Mouse (Mus musculus) mouse trophoblast stem cell (cell line): Measurements from ENCODE around the gene Lin52.

ENCODE experiments used
- in situ Hi-C, 2 experiments: fragments of 300-500 bp; cut with MseI, MboI; formaldehyde crosslinking; loops; 2 replicates in 1 of 2; 3 replicates in 1 of 2; pipeline ENCODE4 v1.15.1; 2025

Lin52 gene

DNA sequence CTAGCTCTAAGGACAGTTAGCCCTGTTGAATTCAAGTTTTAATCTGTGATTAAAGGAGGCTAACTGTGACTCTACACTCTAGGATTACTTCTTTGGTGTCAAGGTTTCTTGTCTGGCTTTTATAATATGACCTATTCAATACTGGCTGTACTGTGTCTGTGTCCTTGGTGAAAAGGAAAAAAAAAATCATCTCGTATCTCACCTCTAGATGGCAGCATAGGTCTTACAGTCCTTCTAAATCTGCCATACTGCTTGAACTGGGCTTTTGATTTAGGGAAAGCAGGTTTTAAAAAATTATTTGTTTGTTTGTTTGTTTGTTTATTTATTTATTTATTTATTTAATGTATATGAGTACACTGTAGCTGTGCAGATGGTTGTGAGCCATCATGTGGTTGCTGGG, 17.5 kb downstream of the Lin52 start:
- in situ Hi-C loops, result no loop called here

DNA sequence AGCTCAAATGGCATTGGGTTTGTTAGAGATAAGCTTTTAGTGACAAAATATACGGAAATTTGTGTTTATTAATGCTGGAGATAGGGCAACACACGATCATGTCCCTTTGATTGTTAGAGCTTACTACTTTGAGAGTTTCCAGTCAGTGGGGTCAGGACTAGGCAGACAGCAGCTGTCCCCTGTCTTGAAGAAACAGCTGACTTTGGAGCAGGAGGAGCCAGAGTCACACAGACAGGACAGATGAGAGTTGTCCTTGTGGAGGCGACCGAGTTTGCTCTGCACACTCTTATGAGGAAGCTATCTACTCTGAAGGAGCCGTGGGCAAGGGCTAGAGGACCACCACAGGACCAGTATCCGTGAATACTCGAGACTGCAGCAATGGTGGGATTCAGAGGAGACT, 27.7 kb downstream of the Lin52 start:
- in situ Hi-C loops, result no loop called here

DNA sequence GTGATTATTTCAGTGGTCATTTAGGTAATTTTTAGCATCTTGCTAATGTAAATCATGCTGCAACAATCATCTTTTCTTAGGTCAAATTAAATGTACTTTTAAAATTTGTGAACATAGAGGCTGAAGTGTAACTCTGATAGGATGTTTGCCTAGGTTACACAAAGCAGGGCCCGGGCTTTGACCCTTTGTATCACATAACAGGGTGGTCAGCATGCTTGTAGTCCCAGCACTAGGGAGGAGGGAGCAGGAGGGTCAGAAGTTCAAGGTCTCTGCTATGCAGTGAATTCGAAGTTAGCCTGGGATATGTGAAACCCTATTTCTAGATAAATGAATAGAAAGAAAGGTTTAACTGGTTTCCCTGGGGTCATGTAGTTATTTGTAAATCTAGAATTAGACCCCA, 30.0 kb downstream of the Lin52 start:
- in situ Hi-C loops, result no loop called here

DNA sequence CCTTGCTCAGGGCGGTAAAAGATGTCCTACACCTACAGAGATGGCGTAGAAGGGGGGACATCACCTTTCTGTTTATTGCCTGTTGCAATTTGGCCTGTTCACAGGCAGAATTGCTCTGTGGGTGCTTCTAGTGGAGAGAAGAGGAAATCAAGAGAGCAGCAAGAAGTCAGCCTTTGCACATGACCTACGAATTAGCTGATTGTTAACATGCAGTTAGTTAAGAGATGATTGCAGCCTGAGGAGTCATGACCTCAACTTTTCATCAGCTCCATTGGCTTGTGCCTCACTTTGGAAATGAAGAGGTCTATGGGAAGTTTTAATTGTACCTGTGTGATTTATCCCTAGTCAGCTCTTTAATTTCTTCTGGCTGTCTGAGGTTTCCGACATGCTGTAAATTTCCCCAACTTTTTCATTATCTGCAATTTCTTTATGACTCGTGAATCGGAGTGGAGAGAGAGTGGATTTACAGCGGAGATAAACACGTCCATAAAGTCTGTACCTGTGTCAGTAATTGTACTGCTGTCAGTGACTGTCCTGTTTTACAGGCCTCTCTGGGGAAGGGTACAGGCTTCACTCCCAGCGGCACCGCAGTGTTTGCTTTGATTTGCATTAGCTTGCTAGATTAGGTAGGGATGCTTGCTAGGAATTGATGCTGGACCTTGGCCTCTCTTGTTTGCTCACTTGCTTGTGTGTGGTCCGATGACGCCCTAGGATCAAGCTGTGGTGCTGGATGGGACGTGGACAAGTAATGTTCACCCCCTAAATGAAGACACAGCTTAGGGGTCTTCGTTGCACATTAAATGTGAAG, 31.8 kb downstream of the Lin52 start:
- in situ Hi-C loops, result no loop called here

DNA sequence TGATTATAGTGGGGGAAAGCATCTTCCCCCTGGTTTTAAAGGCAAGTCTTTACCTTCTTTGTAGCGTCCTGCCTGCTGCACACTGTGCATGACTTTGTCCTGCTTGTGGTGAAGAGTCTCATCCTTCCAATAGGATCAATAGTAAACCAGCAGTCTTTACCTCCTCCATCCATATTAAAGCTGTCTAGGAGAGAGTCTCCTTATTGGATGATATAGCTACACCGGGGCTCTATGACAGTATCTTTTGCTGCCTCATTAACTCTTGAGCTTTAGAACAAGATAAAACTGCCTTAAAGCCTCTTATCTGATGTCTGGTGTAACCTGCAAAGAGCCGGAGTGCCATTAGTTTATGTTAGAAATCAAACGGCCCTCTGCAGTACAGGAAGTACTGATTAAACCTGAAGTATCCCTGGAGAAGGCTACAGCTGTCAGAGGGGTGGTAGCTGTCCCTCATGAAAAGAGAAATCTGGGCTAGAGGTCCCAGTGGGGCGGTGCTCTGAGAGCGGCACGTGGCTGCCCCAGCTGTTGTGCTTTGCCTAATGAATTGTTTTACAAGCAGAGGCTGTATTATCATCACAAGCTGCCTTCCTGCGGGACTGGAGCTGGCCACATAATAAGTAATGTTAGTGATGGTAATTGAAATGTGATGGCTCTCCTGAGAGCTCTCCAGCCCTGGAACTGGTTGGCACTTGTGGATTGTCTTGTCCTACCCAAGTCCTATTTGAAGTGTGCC, 36.3 kb downstream of the Lin52 start:
- in situ Hi-C loops, result no loop called here

DNA sequence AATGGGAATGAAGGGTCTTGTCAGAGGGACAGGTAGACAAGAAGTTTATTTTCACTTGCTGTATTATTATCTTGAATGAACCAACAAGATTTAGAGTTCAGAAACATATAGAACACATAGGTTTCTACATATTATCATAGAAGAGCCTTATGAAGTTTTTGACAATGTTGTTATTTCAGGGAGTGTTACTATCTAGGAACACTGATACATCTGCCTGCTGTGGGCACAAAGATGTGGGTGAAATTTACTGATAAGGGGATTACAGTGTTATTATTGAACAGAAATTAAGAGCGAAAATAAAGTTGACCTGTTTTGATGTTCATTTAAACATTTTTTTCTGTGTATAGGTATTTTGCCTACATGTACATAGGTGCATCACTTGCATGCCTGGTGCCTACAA, 45.6 kb downstream of the Lin52 start:
- in situ Hi-C loops, result no loop called here

DNA sequence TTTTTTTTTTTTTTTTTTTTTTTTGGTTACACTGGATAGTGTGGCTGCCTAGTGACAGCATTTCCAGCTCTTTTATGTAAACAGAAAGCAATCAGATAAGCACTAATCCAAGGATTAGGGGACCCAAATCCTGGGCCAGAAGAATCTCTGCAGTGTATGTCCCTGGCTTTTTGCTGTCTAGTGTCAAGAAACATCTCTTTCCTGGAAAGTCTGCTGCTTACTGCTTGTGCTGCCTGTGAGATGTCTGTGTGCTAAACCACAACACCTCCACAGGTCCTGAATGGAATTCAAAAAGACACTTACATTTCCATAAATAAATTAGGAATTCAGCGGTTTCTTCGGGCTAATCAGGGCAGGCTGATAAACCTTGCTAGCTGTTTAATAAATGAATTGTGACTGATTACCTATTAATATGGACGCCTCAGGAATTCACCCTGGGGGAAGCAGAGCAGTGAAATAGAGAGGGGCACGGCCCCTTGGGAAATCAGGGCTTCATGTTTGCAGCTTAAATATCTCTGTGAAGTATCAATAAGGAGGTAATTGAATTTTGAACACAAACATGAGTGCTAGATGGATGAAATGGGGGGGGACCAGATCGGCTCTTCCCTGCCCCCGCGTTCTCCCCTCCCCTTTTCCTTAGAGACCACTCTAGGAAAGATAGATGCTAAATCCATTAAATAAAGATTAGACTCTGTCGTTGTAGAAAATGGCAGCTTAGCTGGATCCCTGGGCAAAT, 49.5 kb downstream of the Lin52 start:
- in situ Hi-C loops, result no loop called here

DNA sequence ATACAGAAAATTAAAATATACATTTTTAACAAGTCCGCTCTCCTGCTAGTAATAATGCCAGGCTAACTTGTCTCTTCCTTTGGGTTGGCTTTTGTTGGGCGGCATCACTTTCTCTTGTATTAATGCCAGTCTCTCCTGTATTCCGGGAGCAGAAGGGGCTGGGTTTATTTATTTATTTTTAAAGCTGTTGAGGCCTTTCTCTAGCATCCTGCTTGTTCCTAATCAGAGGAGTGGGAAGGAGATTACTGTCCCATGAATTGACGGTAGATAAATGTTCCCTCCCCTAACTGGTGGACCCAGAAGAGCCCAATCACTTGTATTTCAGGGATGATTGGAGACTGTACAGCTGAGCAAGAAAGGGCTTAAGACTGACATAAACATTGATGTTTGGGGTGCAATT, 50.1 kb downstream of the Lin52 start:
- in situ Hi-C loops, result no loop called here

DNA sequence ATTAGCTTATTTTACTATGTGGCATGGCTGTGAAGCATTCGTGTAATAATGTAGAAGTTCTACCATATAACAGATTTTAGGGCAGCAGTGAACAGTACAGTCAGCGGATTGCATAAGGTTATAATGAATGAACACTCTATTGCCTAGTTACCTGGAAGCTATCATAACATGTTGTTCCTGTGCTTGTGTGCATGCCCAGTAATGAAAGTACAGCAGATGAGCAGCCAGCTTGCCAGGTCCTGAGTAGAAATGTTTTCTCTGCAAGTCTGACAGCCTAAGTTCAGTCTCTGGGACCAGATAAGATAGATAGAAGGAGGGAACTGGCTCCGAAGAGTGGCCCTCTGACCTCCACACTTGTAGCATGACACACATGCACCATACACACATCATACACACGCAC, 55.6 kb downstream of the Lin52 start:
- in situ Hi-C loops, result no loop called here

DNA sequence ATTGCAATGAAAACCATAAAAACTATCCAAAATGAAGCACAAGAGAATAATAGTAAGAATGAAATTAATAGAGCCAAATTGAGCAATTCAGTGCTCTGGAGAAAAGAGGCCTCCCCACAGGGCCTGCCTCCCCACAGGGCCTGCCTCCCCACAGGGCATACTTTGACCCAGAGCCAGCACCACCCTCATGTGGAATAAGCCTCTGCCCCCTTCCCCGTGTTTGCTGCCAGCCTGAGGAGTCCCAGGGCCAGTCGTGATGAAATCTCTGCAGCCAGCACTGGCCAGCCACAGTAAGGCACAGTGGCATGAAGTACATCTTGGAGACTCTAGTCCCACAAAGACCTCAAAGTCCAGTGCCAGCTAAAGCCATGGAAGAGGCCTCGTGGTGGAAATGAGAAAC, 60.8 kb downstream of the Lin52 start:
- in situ Hi-C loops, result no loop called here

DNA sequence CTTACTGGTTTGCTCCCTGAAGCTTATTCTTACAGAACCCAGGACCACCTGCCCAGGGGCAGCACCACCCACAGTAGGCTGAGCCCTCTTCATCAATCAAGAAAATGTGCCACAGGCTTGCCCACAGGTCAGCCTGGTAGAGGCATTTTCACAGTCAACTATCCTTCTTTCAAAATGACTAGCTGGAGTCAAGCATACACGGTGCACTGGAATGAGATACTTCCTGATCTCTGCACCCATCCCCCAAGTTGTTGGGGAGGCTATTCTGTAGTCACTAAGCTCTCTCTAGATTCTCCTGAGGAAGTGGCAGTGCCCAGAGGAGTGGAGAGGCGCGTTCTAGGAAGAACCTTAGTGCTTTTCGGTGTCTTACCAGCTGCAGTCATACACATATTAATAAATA, 64.3 kb downstream of the Lin52 start:
- in situ Hi-C loops, result no loop called here

DNA sequence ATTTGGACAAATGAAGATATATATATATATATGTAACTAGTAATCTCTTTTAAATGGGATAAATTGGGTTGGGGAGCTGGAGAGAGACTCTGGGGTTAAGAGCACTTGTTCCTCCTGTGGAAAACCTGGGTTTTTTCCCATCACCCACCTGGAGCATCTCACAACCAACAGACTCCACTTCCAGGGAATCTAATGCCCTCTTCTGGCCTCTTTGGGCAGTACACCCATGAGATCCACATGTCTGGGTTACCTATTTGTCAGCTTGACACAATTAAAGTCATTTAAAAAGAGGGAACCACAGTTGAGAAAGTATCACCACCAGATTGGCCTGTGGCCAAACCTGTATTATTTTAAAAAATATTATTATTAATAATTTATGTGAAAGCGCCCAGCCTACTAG, 65.4 kb downstream of the Lin52 start:
- in situ Hi-C loops, result no loop called here

DNA sequence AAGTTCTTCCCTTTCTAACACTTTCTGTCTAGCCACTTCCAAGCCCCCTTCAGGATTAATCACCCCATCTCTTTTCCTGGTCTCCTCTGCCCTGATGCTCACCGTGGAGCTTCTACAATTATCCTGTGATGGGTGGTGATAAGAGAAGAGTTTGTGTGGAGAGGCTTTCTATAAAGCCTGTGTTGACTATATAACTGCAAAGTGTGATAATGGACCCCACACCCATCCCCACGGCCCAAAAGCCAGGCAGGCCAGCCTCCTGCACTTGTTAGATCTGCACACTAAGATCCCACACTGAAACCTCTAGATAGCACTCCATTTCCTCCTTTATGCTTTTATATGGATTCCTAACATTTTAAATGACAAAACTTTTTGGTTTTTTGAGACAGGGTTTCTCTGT, 66.8 kb downstream of the Lin52 start:
- in situ Hi-C loops, result no loop called here

DNA sequence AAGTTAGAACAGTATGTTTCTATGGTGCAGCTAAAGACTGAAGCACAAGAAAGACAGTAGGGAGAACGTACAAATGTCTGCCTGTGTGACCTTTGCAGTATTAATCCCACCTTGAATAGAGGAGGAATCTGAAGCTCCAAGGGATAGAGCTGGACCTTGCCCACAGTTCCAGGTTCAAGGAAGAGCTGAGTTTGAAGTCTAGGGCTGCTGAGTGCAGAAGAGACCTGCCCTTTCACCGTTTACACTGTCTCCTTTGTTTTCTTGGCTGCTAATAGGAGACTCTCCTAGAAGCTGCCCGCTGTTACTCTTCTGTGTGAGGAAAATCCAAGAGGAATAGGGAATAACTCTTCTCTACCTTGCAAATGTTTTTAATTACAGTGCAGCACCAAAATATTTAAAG, 72.5 kb downstream of the Lin52 start:
- in situ Hi-C loops, result no loop called here

DNA sequence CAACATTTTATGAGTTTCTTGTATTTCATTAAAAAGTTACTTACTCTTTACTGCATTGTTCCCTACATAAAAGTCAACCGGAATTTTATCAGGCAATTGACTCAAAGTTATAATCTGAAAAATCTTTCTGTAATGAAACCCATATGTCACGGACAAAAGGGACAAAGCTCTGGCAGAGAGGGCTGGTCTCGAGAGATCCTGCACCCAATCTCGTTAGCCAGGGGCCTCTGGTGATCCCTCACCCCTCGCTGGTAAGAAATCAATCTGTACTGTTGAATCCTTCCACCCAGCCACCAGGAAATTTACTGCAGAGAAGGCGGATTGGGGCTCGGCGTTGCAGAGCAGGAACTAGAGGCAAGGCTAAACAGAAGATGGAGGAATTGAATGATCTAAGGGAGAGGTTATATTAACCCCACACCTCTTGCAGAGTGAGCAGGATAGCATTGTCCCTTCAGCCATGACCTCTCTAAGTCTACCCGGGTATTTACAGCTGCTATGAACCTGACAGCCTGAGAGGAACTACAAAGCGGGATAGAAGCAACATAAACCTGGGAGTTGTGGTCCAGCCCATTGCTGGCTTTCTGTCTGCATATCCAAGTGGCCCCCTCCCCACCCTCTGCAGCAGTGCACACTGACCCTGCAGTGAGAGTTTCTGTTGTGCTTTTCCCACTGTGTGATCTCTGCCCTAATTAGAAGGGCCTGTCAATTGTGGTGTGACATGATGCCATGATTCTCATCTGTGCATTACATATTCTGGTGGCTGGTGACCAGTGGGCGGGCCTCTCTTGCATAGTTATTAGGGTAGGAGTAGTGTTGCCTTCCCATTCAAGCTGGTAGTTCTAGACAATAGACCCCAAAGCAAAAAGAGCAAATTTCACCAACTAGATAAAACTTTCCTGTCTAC, 73.2 kb downstream of the Lin52 start:
- in situ Hi-C loops, result no loop called here

DNA sequence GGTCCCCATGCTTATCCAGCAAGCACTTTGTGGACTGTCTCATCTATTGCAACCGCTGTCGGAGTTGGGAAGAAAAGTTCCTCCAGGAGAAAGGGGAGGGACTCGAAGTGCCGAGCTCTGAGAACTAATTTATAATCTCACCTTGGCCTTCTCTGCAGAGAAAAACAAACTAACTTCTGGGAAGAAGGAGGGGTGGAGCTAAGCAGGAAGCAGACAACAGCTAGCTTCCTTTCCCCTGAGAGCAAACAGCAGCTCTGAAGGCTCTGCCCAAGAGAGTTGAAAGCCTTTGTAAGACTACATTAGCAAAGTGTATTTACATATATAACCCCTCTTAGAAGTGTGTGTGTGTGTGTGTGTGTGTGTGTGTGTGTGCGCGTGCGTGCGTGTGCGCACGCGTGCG, 74.2 kb downstream of the Lin52 start:
- in situ Hi-C loops, result no loop called here

DNA sequence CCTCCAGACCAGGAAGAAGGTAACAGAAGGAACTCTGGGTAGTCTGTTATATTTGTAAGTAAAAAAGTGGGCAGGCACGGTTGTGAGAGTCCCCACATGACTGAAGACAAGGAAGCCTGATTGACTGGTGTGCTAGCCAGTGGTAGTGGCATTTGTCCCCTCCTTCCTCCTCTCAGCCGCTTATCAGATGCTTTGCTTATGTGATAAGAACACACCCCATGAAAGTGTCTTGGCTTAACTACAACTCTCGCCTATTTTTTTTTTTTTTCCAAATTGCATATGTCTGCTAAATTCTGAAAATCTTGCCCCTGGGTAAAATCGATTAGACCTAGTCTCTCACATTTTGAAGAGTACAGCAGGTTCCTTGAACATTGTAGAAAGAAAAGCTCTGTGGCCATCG, 79.2 kb downstream of the Lin52 start:
- in situ Hi-C loops, result no loop called here

DNA sequence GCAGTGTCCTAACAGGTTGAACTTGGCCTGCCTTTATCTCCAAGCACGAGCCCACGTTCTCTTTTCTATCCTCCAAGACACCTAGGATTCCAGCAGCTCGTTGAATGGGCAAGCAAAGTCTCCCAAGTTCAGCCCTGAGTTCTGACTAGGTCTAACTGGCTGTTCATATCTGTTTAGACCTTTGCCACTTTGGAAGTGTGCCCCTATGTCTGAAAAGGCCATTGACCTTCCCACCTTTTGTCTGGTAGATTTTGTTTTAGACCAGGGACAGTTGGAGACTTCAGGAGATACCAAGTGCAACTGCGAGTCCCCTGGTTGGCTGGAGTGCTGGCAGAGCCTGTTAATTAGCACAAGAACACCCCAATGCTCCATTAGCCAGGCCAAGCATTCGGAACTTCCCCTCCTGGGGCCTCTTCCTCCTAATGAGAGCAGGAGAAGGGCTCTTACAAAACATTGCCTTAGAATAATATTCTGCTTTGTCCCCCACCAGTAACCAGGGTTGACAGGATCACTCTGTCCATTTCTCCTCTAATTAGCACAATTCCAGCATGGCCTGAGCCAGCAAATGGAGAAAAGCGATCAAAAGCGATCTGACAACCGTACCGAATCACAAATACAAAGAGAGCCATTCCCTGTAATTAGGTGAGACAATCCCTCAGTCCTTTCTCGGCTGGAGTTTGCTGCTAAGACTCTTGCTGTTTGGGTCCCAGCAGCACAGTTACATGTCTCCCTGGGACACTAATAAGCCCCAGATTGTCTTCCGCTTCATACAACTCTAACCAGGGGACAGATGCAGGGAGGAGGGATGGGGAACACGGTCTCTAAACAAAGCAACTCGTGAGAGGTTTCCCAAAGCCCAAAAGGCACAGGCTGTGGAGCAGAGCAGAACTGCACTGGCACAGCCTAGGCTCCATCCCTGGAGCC, 80.9 kb downstream of the Lin52 start:
- in situ Hi-C loops, result no loop called here

DNA sequence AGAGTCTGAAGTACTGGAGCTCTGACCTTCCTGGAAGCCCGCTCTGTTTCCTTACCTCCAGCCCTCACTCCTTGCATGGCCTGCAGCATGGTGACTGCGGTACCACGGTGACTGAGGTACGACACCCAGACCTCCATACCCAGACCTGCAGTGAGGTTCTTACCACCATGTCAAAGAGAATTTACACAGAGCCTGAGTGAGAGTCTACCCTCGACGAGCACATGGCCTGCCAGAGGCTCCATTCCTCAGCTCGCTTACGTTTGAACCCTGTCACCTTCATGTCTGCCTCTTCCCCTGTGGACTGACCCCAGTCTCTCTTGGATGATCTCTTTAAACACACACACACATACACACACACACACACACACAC, 81.6 kb downstream of the Lin52 start:
- in situ Hi-C loops, result no loop called here

DNA sequence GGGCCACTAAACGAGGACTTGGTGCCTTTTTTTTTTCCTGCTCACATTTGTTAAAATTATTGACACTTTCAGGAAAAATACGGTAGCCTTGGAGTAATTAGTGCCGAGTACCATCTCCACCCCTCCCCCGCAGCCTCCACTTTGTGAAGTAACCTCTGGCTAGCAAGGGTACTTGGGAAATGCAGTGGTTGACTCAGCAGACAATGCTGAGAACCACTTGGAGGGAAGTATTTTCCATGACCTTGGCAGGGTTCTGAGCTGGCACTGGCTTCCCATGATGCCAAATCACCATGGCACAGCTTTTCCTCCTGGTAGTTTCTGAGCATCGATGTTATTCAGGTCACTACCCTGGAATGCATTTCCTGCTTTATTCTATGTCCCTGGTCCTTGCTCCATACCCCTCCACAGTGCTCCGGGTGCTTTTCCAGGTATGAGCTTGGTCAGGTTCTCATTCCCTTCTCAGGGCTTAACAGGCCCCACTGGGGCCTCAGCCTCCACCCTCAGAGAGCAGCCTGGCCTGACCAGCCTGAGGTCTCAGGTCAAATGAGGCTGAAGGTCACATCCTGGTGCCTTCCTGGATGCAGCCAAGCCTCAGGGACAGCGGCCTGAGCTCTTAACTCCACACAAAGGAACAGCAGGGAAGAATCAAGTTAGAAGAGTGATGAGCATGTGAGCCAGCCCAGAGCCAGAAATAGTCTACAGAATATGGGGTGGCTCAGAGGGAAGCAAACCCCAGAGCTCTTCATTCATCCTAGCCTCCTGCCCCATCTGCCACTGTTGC, 82.7 kb downstream of the Lin52 start:
- in situ Hi-C loops, result no loop called here
